Mouse (Mus musculus): ENCODE data around the gene Pde11a.

Gene Pde11a

DNA sequence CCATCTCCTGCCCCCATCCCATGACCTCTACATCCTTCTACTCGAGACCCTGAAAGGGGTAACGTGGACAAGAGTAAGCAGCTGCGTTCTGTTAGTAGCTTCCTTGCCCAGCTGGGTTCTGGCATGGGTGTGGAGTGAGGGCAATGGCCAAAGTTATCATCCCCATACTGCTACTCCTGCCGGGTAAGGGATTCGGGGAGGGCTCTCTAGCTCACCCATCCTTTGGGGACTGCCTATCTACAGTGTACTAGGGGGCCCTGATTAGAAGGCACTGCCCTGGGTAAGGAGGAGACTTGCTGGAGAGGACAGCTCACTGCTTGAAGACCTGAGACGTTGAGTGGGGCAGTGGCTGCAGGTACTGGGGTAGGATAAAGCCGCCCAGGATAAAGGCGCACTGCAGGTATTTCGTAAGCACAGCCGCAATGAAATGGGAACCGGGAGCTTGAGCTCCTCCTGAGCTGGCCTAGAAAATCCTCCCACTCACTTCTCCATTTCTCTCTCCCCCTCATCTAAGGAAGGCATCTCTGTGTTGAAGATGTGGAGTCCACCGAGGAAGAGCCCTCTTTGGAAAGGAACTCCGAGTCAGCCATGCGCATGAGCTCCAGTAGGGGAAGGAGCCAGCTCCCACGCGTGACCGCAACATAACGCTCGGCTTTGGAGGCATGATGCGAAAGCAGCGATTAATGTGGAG is 15.2 kb downstream of the Pde11a start:
- DNase-seq (ENCODE audit: extremely low read depth, insufficient read length, low spot score): no peak

DNA sequence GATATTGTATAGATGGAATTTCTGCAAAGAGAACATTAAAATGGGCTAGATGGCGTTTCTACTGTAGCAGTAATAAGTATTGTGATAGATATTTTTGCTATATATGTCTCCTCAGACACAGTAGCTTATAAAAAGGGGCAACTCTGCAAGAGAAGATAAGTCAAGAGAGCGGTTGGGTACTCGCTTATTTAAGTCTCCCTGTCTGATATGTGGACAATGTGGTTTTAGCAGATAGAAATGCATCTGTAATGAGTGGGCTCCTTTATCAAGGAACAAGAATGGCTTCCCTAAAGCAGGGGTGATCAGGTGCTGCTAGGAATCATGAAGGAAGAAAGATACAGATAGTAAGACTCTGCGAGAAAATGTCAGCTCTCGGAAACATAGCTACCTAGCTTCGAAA is 18.2 kb downstream of the Pde11a start:
- no peak for DNase-seq (ENCODE audit: extremely low read depth, insufficient read length, low spot score)

DNA sequence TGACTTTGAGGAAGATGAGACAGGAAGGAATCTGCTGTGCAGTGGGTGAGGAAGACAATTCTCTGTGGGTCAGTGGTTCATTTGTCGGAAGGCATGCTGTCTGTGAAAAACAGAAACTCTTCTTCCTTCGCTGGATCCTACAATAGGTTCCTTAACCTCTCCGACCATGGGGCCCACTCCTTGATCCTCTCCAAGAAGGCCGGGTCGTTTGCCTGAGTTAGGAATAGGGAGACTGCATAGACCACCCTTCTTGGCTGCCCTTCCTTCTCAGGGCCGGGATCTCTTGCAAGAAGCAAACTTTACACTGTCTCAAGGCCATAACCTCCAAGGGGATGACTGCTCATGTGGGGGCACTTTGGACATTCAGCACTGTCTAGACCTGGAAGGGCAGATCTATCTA is 19.3 kb downstream of the Pde11a start:
- DNase-seq (ENCODE audit: extremely low read depth, insufficient read length, low spot score): no peak

GRCm38 (mm10) chr2:76287671-76288070 is 50.9 kb downstream of the Pde11a start:
- DNase-seq (ENCODE audit: extremely low read depth, insufficient read length, low spot score): no peak

DNA sequence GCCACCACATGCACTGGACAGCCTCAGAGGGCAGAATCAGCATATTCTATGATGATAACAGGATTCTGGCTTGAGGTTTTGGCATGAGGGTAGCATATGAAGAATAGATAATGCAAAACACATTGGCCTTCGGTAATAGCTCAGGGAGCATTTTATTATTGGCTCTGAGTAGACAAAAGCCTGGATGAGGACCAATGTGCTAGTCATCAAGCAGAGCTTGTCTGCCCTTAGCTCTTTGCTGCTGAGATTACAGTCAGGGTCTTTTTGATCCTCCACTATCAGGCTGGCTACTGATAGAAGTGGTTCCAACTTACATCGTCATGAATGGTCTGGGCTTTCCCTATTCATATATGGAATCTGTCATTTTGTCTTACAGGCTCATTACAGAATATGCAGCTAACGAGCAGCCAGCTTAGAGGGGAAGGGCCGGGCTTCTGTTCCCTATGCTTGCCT is 52.3 kb downstream of the Pde11a start:
- no peak for DNase-seq (ENCODE audit: extremely low read depth, insufficient read length, low spot score)

GRCm38 (mm10) chr2:76285150-76285549 is 53.4 kb downstream of the Pde11a start:
- no peak for DNase-seq (ENCODE audit: extremely low read depth, insufficient read length, low spot score)

- DNase-seq (ENCODE audit: extremely low read depth, insufficient read length, low spot score): no peak
Observed at GRCm38 (mm10) chr2:76283378-76284132, 55.0 kb downstream of the Pde11a start.

- DNase-seq (ENCODE audit: extremely low read depth, insufficient read length, low spot score): no peak
Observed at GRCm38 (mm10) chr2:76269494-76269893, 69.1 kb downstream of the Pde11a start.

DNA sequence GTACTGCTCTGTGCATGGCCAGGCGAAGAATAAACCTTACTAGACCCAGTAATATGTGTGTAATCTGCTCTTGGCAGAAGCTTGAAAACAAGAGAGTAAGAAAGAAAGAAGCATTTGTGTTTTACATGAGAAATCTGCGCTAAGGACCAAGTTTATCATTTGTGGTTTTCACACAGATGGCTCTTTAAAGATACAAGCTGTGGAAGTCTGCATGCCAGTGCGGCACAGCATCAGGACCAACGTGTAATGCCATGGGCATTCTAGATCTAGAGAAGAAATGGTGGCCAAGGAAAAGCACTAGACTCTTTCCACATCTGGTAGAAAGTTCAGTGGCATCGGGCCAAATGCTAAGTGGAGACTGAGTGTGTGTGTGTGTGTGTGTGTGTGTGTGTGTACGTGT is 71.2 kb downstream of the Pde11a start:
- no peak for DNase-seq (ENCODE audit: extremely low read depth, insufficient read length, low spot score)

- no peak for DNase-seq (ENCODE audit: extremely low read depth, insufficient read length, low spot score)
Observed at GRCm38 (mm10) chr2:76266622-76267021, 72.0 kb downstream of the Pde11a start.

GRCm38 (mm10) chr2:76264258-76264657 is 74.3 kb downstream of the Pde11a start:
- DNase-seq (ENCODE audit: extremely low read depth, insufficient read length, low spot score): no peak

DNA sequence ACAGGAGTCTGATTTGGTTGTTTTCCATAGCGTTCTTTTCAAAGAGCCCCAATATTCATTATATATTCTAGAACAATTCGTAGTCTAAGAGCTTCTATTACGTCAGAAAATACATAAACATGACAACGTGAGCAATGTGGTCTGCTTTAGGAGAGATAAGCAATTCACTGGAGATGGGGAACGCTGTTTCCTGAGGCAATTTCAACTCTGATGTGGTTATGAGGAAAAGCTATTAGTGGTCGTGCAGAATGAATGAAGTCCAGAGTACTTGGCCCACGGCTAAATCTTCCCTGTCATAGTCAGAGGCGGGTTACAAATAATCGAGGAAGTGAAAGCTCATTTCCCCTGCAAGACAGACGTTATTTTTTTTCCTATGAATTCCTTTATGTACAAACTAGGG is 75.9 kb downstream of the Pde11a start:
- DNase-seq (ENCODE audit: extremely low read depth, insufficient read length, low spot score): no peak

GRCm38 (mm10) chr2:76254833-76255232 is 83.7 kb downstream of the Pde11a start:
- DNase-seq (ENCODE audit: extremely low read depth, insufficient read length, low spot score): peak; percentile 9

GRCm38 (mm10) chr2:76251379-76251778 is 87.2 kb downstream of the Pde11a start:
- DNase-seq (ENCODE audit: extremely low read depth, insufficient read length, low spot score): no peak

DNA sequence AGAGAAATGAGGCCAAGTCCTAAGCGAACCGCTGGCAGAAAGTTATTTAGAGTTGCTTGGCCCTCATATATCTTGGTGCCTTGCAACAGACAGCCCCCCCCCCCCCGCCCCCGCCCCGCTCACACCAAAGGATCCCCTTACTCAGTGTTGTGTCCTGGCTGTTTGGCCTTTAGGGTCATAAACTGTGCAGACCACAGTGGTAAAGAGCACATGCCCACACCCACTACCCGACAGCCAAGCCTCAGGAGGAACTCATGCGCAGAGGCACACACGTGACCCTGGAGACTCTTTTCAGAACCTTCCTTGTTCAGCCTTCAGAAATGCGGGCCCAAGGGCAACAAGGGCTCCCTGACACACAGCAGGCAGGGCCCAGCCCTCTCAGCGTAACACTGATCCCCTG is 90.3 kb downstream of the Pde11a start:
- no peak for DNase-seq (ENCODE audit: extremely low read depth, insufficient read length, low spot score)

DNA sequence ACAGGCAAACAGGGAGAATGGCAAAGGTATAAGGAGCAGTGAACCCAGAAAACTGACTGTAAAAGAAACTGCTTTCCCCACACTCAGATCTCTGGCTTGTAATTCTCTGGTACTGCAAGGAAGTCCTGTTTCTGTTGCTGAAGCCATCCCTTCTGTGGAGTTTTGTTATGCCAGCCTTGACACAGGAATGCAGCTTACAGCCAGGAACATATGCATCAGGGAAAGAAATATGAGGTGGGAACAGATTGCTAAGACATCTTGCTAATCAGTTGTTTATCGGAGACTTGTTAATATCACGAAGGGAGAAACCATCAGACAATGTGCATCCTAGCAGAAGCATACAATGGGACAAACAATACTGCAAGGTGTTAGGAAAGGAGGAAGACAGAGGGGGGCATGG is 99.4 kb downstream of the Pde11a start:
- no peak for DNase-seq (ENCODE audit: extremely low read depth, insufficient read length, low spot score)

- no peak for DNase-seq (ENCODE audit: extremely low read depth, insufficient read length, low spot score)
Observed at GRCm38 (mm10) chr2:76238496-76238895, 100.1 kb downstream of the Pde11a start.

- no peak for DNase-seq (ENCODE audit: extremely low read depth, insufficient read length, low spot score)
Observed at GRCm38 (mm10) chr2:76237638-76238420, 100.7 kb downstream of the Pde11a start.

DNA sequence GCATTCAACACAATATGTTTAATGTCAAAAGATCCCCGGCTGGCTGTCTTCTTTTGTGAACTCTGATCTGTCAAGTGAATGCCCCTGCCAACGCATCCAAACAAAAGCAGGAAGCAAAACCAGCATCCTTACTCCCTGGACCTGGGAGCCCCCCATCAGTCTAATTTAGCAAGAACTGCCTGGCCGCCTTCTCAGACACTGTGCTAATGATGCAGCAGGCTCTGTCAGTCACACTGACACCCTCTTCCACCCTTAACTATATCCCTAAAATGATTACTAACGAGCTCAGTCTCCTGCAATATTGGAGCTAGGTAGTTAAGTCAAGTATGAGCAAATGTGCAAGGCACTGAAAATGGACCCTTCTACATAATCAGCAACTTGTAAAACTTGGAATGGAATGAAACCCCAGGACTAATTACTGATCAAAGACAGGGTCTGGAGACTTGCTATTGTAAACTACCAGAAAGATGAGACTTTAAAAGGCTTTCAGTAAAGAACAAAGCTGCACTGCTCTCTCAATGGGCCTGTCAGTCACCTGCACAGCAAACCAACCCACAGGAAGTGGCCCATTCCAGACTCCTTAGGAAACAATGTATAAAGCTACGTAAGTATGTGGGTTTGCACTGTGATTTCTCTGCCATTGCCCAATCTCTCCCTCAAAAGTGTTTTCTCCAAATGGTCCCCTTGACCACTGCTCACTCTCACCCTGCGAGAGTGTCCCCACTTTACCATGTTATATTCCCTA is 118.0 kb downstream of the Pde11a start:
- DNase-seq (ENCODE audit: extremely low read depth, insufficient read length, low spot score): no peak

- no peak for DNase-seq (ENCODE audit: extremely low read depth, insufficient read length, low spot score)
Observed at GRCm38 (mm10) chr2:76219540-76219939, 119.0 kb downstream of the Pde11a start.

DNA sequence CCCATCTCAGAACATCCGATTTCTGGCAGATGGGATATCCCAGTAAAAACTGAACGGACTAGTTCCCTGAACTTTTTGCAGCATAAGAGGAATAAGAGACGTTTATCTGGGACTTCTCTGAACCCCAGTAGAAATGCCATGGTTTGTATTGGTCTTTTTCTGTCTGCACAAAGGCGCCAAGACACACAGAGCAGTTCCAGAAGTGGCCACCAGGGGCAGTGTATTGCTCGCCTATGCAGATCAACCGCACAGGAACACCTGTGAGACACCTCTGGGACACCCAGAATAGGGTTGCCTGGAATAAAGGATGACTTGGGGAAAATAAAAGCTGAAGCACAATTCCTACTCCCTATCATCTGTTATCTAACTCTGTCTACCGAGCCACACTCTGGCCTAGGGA is 122.4 kb downstream of the Pde11a start:
- DNase-seq (ENCODE audit: extremely low read depth, insufficient read length, low spot score): no peak
